Mouse (Mus musculus): ENCODE measurements at regions not wholly inside any gene's neighbourhood (a gene's known extent, or its start where the extent isn't known, plus 50 kb on each side); places are given as distances from the start of the nearest gene placed in this dataset.

DNA sequence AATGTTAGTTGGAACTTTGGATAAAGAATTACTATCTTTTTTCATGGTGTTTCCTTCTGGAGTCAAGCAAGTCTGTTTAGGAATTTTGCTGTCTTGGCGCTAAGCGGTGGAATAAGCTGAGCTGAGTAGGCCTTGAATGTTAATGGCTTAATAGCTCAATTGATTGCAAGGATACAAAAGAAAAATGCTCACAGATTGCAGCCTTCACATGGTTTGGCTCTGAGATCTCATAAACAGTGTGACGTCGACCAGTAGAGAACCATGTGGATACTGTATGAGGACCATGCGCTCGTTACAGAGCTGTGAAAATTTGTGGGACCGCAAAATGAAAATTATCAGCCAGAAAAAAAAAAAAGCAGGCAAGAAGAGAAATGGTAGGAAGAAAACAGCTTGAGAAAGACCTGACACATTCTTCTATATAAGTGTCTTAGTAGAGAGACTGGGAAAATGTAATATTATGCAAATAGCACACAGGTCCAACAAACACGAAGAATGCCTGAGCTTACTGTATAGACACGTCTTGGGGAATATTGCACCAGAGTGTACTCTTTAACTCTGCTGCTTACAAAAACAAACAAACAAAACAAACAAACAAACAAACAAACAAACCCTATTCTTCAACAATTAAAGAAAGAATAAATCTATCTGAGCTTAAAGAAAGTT, 766.9 kb downstream of the Cypt12 start:
- TF ChIP-seq CTCF (IDR thresholded peaks at IDR 0.05) (no peak), EP300 (IDR thresholded peaks at IDR 0.05; ENCODE audit: insufficient read depth, low read depth, low read length) (no peak), POLR2A (IDR thresholded peaks at IDR 0.05; ENCODE audit: insufficient read depth, low read depth, low read length) (no peak)
